In genomic region chr5:67634339-67634738, GRCm38 (mm10) we compare ENCODE assay signal across 13 mouse cellular contexts. TPM values are rescaled to one million over a fixed set of nuclear protein-coding genes. Genes with fewer than 3 reads are reported as not detected.
DNase-seq lines count a peak whose midpoint lies in the region; ATAC-seq and TF ChIP-seq lines count a peak whose summit lies in the region.
"Had no signal": no experiment of that assay in that cellular context is flagged by ENCODE, and none has a peak within 500 bp of the region (broad histone marks: within the 10 kb centered on the region; RNA-seq: fewer than 3 reads in every experiment).

No protein-coding gene starts in this region.

- no peak overlapping the region; the same call in 1 of the 2 replicates for H3K4me3 ChIP-seq in ES-Bruce4 (ENCODE audit: low read depth, low read length)
- no peak overlapping the region for H3K4me3 ChIP-seq in hindbrain, embryonic 12.5 days
- no peak overlapping the region for H3K4me3 ChIP-seq in midbrain, embryonic 14.5 days (replicated peaks; ENCODE audit: low read depth, low read length)
- H3K4me3 ChIP-seq: heart, embryonic 12.5 days; myocyte had no signal

- intact Hi-C loops in left cerebral cortex, postnatal 4 days (cut with DNase I), result no loop called here

- H3K4me2 ChIP-seq in hindbrain, embryonic 12.5 days (replicated peaks), result peak overlapping the region; percentile 36
- no peak overlapping the region for H3K4me2 ChIP-seq in midbrain, embryonic 14.5 days (ENCODE audit: low read length)

- peak; percentile 73 for ATAC-seq in hindbrain, embryonic 12.5 days (ENCODE audit: low FRiP score)
- peak; percentile 27; the same call in 1 of the 2 replicates for ATAC-seq in midbrain, embryonic 14.5 days (ENCODE audit: low FRiP score, low TSS enrichment)

- no peak overlapping the region for H3K9ac ChIP-seq in ES-Bruce4 (ENCODE audit: low read depth, poor library complexity, severe bottlenecking)
- H3K9ac ChIP-seq in hindbrain, embryonic 12.5 days, result no peak overlapping the region
- H3K9ac ChIP-seq in midbrain, embryonic 14.5 days (replicated peaks; ENCODE audit: low read length), result no peak overlapping the region
- H3K9ac ChIP-seq: heart, embryonic 12.5 days; liver, embryonic 14.5 days had no signal

- no peaks in the 10 kb centered on the region for H3K4me1 ChIP-seq in ES-Bruce4 (ENCODE audit: control insufficient read depth, insufficient read depth, low read length)
- peaks cover 11% of the 10 kb centered on the region for H3K4me1 ChIP-seq in hindbrain, embryonic 12.5 days
- peaks cover 17% of the 10 kb centered on the region; the same call in 1 of the 2 replicates for H3K4me1 ChIP-seq in midbrain, embryonic 14.5 days (ENCODE audit: control insufficient read depth, insufficient read depth, low read length)

- no peak for TF ChIP-seq CTCF in ES-Bruce4 (IDR thresholded peaks at IDR 0.05; ENCODE audit: low read depth, low read length)
- no peak for TF ChIP-seq CTCF in brain, embryonic 14.5 days (IDR thresholded peaks at IDR 0.05; ENCODE audit: borderline replicate concordance, extremely low read depth, insufficient read depth, insufficient read length)

- no peaks in the 10 kb centered on the region for H3K36me3 ChIP-seq in ES-Bruce4 (ENCODE audit: control insufficient read depth, insufficient read depth, low read length, poor library complexity, severe bottlenecking)
- H3K36me3 ChIP-seq in hindbrain, embryonic 12.5 days, result no peaks in the 10 kb centered on the region
- H3K36me3 ChIP-seq in midbrain, embryonic 14.5 days (ENCODE audit: control insufficient read depth, insufficient read depth, low read length), result 0 out of 2 replicates have a peak, but pooled peaks cover 13% of the 10 kb centered on the region
- H3K36me3 ChIP-seq: heart, embryonic 12.5 days had no signal

- TF ChIP-seq POLR2A in ES-Bruce4 (IDR thresholded peaks at IDR 0.05; ENCODE audit: insufficient read depth, low read length), result no peak
- TF ChIP-seq POLR2A in brain, embryonic 14.5 days (IDR thresholded peaks at IDR 0.05; ENCODE audit: borderline replicate concordance, extremely low read depth, insufficient read depth, insufficient read length, poor library complexity, severe bottlenecking), result no peak

- no peaks in the 10 kb centered on the region for H3K27me3 ChIP-seq in ES-Bruce4 (ENCODE audit: control insufficient read depth, insufficient read depth, low read length, poor library complexity, severe bottlenecking)
- H3K27me3 ChIP-seq in hindbrain, embryonic 12.5 days, result peaks cover 6% of the 10 kb centered on the region
- H3K27me3 ChIP-seq in midbrain, embryonic 14.5 days (ENCODE audit: control insufficient read depth, insufficient read depth, low read length), result peaks cover 55% of the 10 kb centered on the region
- H3K27me3 ChIP-seq: heart, embryonic 12.5 days had no signal

- WGBS in hindbrain, embryonic 12.5 days, result 17% methylated on average over 3 of the region's 3 CpGs
- WGBS in midbrain, embryonic 14.5 days, result 3% methylated on average over 3 of the region's 3 CpGs

- no peak for TF ChIP-seq EP300 in ES-Bruce4 (IDR thresholded peaks at IDR 0.05; ENCODE audit: insufficient read depth, low read depth, low read length)

- H3K9me3 ChIP-seq in ES-Bruce4 (replicated peaks; ENCODE audit: control insufficient read depth, insufficient read depth, low read length, poor library complexity, severe bottlenecking), result no peaks in the 10 kb centered on the region
- no peaks in the 10 kb centered on the region for H3K9me3 ChIP-seq in hindbrain, embryonic 12.5 days (replicated peaks)
- no peaks in the 10 kb centered on the region for H3K9me3 ChIP-seq in midbrain, embryonic 14.5 days (ENCODE audit: control insufficient read depth, low read length)
- H3K9me3 ChIP-seq: heart, embryonic 12.5 days had no signal

- DNase-seq in brain, embryonic 14.5 days (ENCODE audit: low read depth), result peak; percentile 77
- DNase-seq in midbrain, embryonic 14.5 days, result peak; percentile 41
- DNase-seq in spleen, adult 12 weeks (ENCODE audit: low spot score), result no peak
- DNase-seq in left cerebral cortex, postnatal 4 days, result no peak
- no peak for DNase-seq in adipocyte (ENCODE audit: low spot score)
- DNase-seq: cerebellum, adult 9-11 months; kidney, adult 18-20 months; spleen, adult 18-20 months had no signal

- H3K27ac ChIP-seq in ES-Bruce4 (ENCODE audit: insufficient read depth, low read length), result peak overlapping the region; percentile 63
- H3K27ac ChIP-seq in hindbrain, embryonic 12.5 days, result peak overlapping the region; percentile 67
- peak overlapping the region; percentile 6; the same call in 1 of the 2 replicates for H3K27ac ChIP-seq in midbrain, embryonic 14.5 days (replicated peaks; ENCODE audit: low read depth, low read length)
- H3K27ac ChIP-seq: liver, embryonic 14.5 days had no signal

RNA-seq across cellular contexts. Expression of gene Shisa3, which starts 26.7 kb away (rescaled TPM):
- 0.52 and 0.88 TPM in 2 replicates for polyA plus RNA-seq in ES-Bruce4 (2011; ENCODE audit: insufficient read depth, insufficient read length, low read depth, missing spikeins)
- polyA plus RNA-seq in brain, embryonic 14.5 days (2012; rRNA removed), result 7.5 and 12.6 TPM in 2 replicates
- 3.1 and 3.4 TPM in 2 replicates for polyA plus RNA-seq in hindbrain, embryonic 12.5 days (2016; fragmentation: Nextera tagmentation; extraction: Ambion mirVana)
- 24.7 and 32.7 TPM in 2 replicates for polyA plus RNA-seq in midbrain, embryonic 14.5 days (2014; fragmentation: Nextera tagmentation; extraction: Ambion mirVana)
- total RNA-seq in left cerebral cortex, postnatal 4 days (2021), result 1 to 10 TPM; 1.1 to 1.3 TPM
- polyA plus RNA-seq: myocyte had no signal

Comparison
In these comparisons a context has a peak if more than half of its experiments do, and no peak if none do; other contexts are left out.
1. H3K27ac ChIP-seq: peak in every context shown above with its lines; median percentile 67 in hindbrain, embryonic 12.5 days; 63 in ES-Bruce4; 6 in midbrain, embryonic 14.5 days.
2. DNase-seq: peak in brain, embryonic 14.5 days (single experiment) and midbrain, embryonic 14.5 days (single experiment); none in spleen, adult 12 weeks (single experiment), left cerebral cortex, postnatal 4 days (single experiment) and adipocyte (single experiment).